Mouse (Mus musculus): ENCODE measurements around the gene Keg1. TPM values are rescaled to one million over a fixed set of nuclear protein-coding genes. Genes with fewer than 3 reads are reported as not detected.

Gene Keg1
- total and polyA plus RNA-seq, 2 experiments from 2014 or later: not detected

GRCm38 (mm10) chr19:12731950-12732349 is 36.4 kb downstream of the Keg1 start:
- WGBS: 96% methylated on average over 2 of the region's 2 CpGs
- Histone ChIP-seq H3K27me3 (ENCODE audit: insufficient read depth, low read length) (no peaks in the 10 kb centered on the region), H3K27ac (ENCODE audit: low read depth, low read length) (no peak overlapping the region), H3K36me3 (ENCODE audit: insufficient read depth, low read length) (no peaks in the 10 kb centered on the region), H3K9ac (replicated peaks; ENCODE audit: low read length, poor library complexity, severe bottlenecking) (no peak overlapping the region), H3K4me3 (ENCODE audit: low read depth, low read length) (no peak overlapping the region), H3K4me2 (ENCODE audit: low read depth, low read length, poor library complexity, severe bottlenecking) (no peak overlapping the region), H3K9me3 (ENCODE audit: low read length) (no peaks in the 10 kb centered on the region), H3K4me1 (ENCODE audit: insufficient read depth, low read length) (no peaks in the 10 kb centered on the region)
- no peak for TF ChIP-seq CTCF (IDR thresholded peaks at IDR 0.05)
- no peak for DNase-seq (ENCODE audit: low spot score)
- ATAC-seq (ENCODE audit: low FRiP score): no peak

GRCm38 (mm10) chr19:12756286-12756685 is 60.7 kb downstream of the Keg1 start:
- H3K36me3 ChIP-seq (ENCODE audit: insufficient read depth, low read length): no peaks in the 10 kb centered on the region
- ATAC-seq (ENCODE audit: low FRiP score) (no peak), DNase-seq (ENCODE audit: low spot score) (no peak)
- no peak overlapping the region for H3K27ac ChIP-seq (ENCODE audit: low read depth, low read length)
- no peak overlapping the region for H3K4me2 ChIP-seq (ENCODE audit: low read depth, low read length, poor library complexity, severe bottlenecking)
- H3K4me1 ChIP-seq (ENCODE audit: insufficient read depth, low read length): no peaks in the 10 kb centered on the region
- H3K9ac ChIP-seq (replicated peaks; ENCODE audit: low read length, poor library complexity, severe bottlenecking): no peak overlapping the region
- H3K27me3 ChIP-seq (ENCODE audit: insufficient read depth, low read length): no peaks in the 10 kb centered on the region
- no peak overlapping the region for H3K4me3 ChIP-seq (ENCODE audit: low read depth, low read length)
- no peak for TF ChIP-seq CTCF (IDR thresholded peaks at IDR 0.05)
- H3K9me3 ChIP-seq (ENCODE audit: low read length): no peaks in the 10 kb centered on the region
- WGBS: 87% methylated on average over 3 of the region's 3 CpGs

GRCm38 (mm10) chr19:12758936-12759478 is 63.4 kb downstream of the Keg1 start:
- no peak overlapping the region for H3K9ac ChIP-seq (replicated peaks; ENCODE audit: low read length, poor library complexity, severe bottlenecking)
- H3K4me3 ChIP-seq (ENCODE audit: low read depth, low read length): no peak overlapping the region
- H3K36me3 ChIP-seq (ENCODE audit: insufficient read depth, low read length): peaks cover 4% of the 10 kb centered on the region; the same call in 1 of the 2 replicates
- no peaks in the 10 kb centered on the region for H3K4me1 ChIP-seq (ENCODE audit: insufficient read depth, low read length)
- 98% methylated on average over 1 of the region's 1 CpGs for WGBS
- no peaks in the 10 kb centered on the region for H3K9me3 ChIP-seq (ENCODE audit: low read length)
- TF ChIP-seq CTCF (IDR thresholded peaks at IDR 0.05): no peak
- H3K4me2 ChIP-seq (ENCODE audit: low read depth, low read length, poor library complexity, severe bottlenecking): no peak overlapping the region
- no peaks in the 10 kb centered on the region for H3K27me3 ChIP-seq (ENCODE audit: insufficient read depth, low read length)
- ATAC-seq (ENCODE audit: low FRiP score): no peak
- no peak for DNase-seq (ENCODE audit: low spot score)
- H3K27ac ChIP-seq (ENCODE audit: low read depth, low read length): no peak overlapping the region

GRCm38 (mm10) chr19:12759656-12760055 is 64.1 kb downstream of the Keg1 start:
- Histone ChIP-seq H3K27ac (ENCODE audit: low read depth, low read length) (no peak overlapping the region), H3K9ac (replicated peaks; ENCODE audit: low read length, poor library complexity, severe bottlenecking) (no peak overlapping the region), H3K36me3 (ENCODE audit: insufficient read depth, low read length) (peaks cover 7% of the 10 kb centered on the region; the same call in 1 of the 2 replicates), H3K4me2 (ENCODE audit: low read depth, low read length, poor library complexity, severe bottlenecking) (no peak overlapping the region), H3K4me1 (ENCODE audit: insufficient read depth, low read length) (no peaks in the 10 kb centered on the region), H3K4me3 (ENCODE audit: low read depth, low read length) (no peak overlapping the region), H3K27me3 (ENCODE audit: insufficient read depth, low read length) (no peaks in the 10 kb centered on the region), H3K9me3 (ENCODE audit: low read length) (no peaks in the 10 kb centered on the region)
- ATAC-seq (ENCODE audit: low FRiP score) (no peak), DNase-seq (ENCODE audit: low spot score) (peak; percentile 59)
- no peak for TF ChIP-seq CTCF (IDR thresholded peaks at IDR 0.05)
- 31% methylated on average over 2 of the region's 2 CpGs for WGBS

- Histone ChIP-seq H3K9ac (replicated peaks; ENCODE audit: low read length, poor library complexity, severe bottlenecking) (no peak overlapping the region), H3K9me3 (ENCODE audit: low read length) (no peaks in the 10 kb centered on the region), H3K4me3 (ENCODE audit: low read depth, low read length) (no peak overlapping the region), H3K4me2 (ENCODE audit: low read depth, low read length, poor library complexity, severe bottlenecking) (no peak overlapping the region), H3K27ac (ENCODE audit: low read depth, low read length) (no peak overlapping the region), H3K4me1 (ENCODE audit: insufficient read depth, low read length) (no peaks in the 10 kb centered on the region), H3K27me3 (ENCODE audit: insufficient read depth, low read length) (no peaks in the 10 kb centered on the region), H3K36me3 (ENCODE audit: insufficient read depth, low read length) (peaks cover 11% of the 10 kb centered on the region)
- WGBS: 66% methylated on average over 2 of the region's 2 CpGs
- DNase-seq (ENCODE audit: low spot score) (no peak), ATAC-seq (ENCODE audit: low FRiP score) (no peak)
- peak; percentile 40; the same call in 1 of the 2 replicates for TF ChIP-seq CTCF (IDR thresholded peaks at IDR 0.05)
Observed at GRCm38 (mm10) chr19:12762212-12763130, 66.9 kb downstream of the Keg1 start.

- Histone ChIP-seq H3K4me2 (ENCODE audit: low read depth, low read length, poor library complexity, severe bottlenecking) (no peak within 1 kb of the TSS), H3K27ac (ENCODE audit: low read depth, low read length) (no peak within 1 kb of the TSS), H3K9me3 (ENCODE audit: low read length) (no peaks in the 10 kb centered on the region), H3K4me3 (ENCODE audit: low read depth, low read length) (no peak within 1 kb of the TSS), H3K4me1 (ENCODE audit: insufficient read depth, low read length) (no peaks in the 10 kb centered on the region), H3K36me3 (ENCODE audit: insufficient read depth, low read length) (peaks cover 20% of the 10 kb centered on the region), H3K9ac (replicated peaks; ENCODE audit: low read length, poor library complexity, severe bottlenecking) (no peak within 1 kb of the TSS), H3K27me3 (ENCODE audit: insufficient read depth, low read length) (no peaks in the 10 kb centered on the region)
- WGBS: 70% methylated on average over 7 of the region's 7 CpGs
- ATAC-seq (ENCODE audit: low FRiP score) (no peak), DNase-seq (ENCODE audit: low spot score) (no peak)
- no peak for TF ChIP-seq CTCF (IDR thresholded peaks at IDR 0.05)
Observed at GRCm38 (mm10) chr19:12765308-12765707, 69.7 kb downstream of the Keg1 start, which contains the start of gene Cntf. Gene Cntf, minus strand, starts transcription at chr19:12765632.

Other genes with a start within 250 kb of the Keg1 start
- 2.7 and 4.2 TPM in 2 replicates for gene Mpeg1, start 235.0 kb upstream of the Keg1 start, total RNA-seq (2014; rRNA removed)
- gene Mpeg1, start 235.0 kb upstream of the Keg1 start, polyA plus RNA-seq (2015; fragmentation: Nextera tagmentation; extraction: Ambion mirVana): 0.83 and 0.88 TPM in 2 replicates
- 57.5 and 63.1 TPM in 2 replicates for gene Dtx4, start 194.3 kb upstream of the Keg1 start, total RNA-seq (2014; rRNA removed)
- 24.3 and 26.3 TPM in 2 replicates for gene Dtx4, start 194.3 kb upstream of the Keg1 start, polyA plus RNA-seq (2015; fragmentation: Nextera tagmentation; extraction: Ambion mirVana)
- 2.3 and 4.2 TPM in 2 replicates for gene Fam111a, start 150.0 kb upstream of the Keg1 start, total RNA-seq (2014; rRNA removed)
- 2.4 and 2.7 TPM in 2 replicates for gene Fam111a, start 150.0 kb upstream of the Keg1 start, polyA plus RNA-seq (2015; fragmentation: Nextera tagmentation; extraction: Ambion mirVana)
- gene Gm4952, start 95.8 kb upstream of the Keg1 start, total RNA-seq (2014; rRNA removed): 0.16 and 2.5 TPM in 2 replicates
- gene Gm4952, start 95.8 kb upstream of the Keg1 start, polyA plus RNA-seq (2015; fragmentation: Nextera tagmentation; extraction: Ambion mirVana): 0.28 and 0.52 TPM in 2 replicates
- not detected in 2 replicates for gene Glyat, start 62.5 kb upstream of the Keg1 start, total RNA-seq (2014; rRNA removed)
- not detected in 2 replicates for gene Glyat, start 62.5 kb upstream of the Keg1 start, polyA plus RNA-seq (2015; fragmentation: Nextera tagmentation; extraction: Ambion mirVana)
- not detected in 2 replicates for gene Olfr1442, start 25.3 kb upstream of the Keg1 start, total RNA-seq (2014; rRNA removed)
- gene Olfr1442, start 25.3 kb upstream of the Keg1 start, polyA plus RNA-seq (2015; fragmentation: Nextera tagmentation; extraction: Ambion mirVana): not detected in 2 replicates
- gene Olfr1443, start 17.7 kb upstream of the Keg1 start, total RNA-seq (2014; rRNA removed): not detected in 2 replicates
- not detected in 2 replicates for gene Olfr1443, start 17.7 kb upstream of the Keg1 start, polyA plus RNA-seq (2015; fragmentation: Nextera tagmentation; extraction: Ambion mirVana)
- gene Cntf, start 69.8 kb downstream of the Keg1 start, total RNA-seq (2014; rRNA removed): 1.2 and 1.5 TPM in 2 replicates
- gene Cntf, start 69.8 kb downstream of the Keg1 start, polyA plus RNA-seq (2015; fragmentation: Nextera tagmentation; extraction: Ambion mirVana): 0.72 and 1.0 TPM in 2 replicates
- gene Zfp91, start 100.3 kb downstream of the Keg1 start, total RNA-seq (2014; rRNA removed): 52.5 and 56.5 TPM in 2 replicates
- gene Zfp91, start 100.3 kb downstream of the Keg1 start, polyA plus RNA-seq (2015; fragmentation: Nextera tagmentation; extraction: Ambion mirVana): 10.4 and 12.8 TPM in 2 replicates
- gene Lpxn, start 100.4 kb downstream of the Keg1 start, total RNA-seq (2014; rRNA removed): 1.0 and 1.9 TPM in 2 replicates
- 0.77 and 0.96 TPM in 2 replicates for gene Lpxn, start 100.4 kb downstream of the Keg1 start, polyA plus RNA-seq (2015; fragmentation: Nextera tagmentation; extraction: Ambion mirVana)
- not detected in 2 replicates for gene Gm5244, start 150.9 kb downstream of the Keg1 start, total RNA-seq (2014; rRNA removed)
- not detected in 2 replicates for gene Gm5244, start 150.9 kb downstream of the Keg1 start, polyA plus RNA-seq (2015; fragmentation: Nextera tagmentation; extraction: Ambion mirVana)
- gene Olfr1444, start 161.5 kb downstream of the Keg1 start, total RNA-seq (2014; rRNA removed): not detected in 2 replicates
- not detected in 2 replicates for gene Olfr1444, start 161.5 kb downstream of the Keg1 start, polyA plus RNA-seq (2015; fragmentation: Nextera tagmentation; extraction: Ambion mirVana)
- gene Olfr1445, start 188.1 kb downstream of the Keg1 start, total RNA-seq (2014; rRNA removed): not detected in 2 replicates
- gene Olfr1445, start 188.1 kb downstream of the Keg1 start, polyA plus RNA-seq (2015; fragmentation: Nextera tagmentation; extraction: Ambion mirVana): not detected in 2 replicates
- gene Olfr1446, start 197.7 kb downstream of the Keg1 start, total RNA-seq (2014; rRNA removed): not detected in 2 replicates
- gene Olfr1446, start 197.7 kb downstream of the Keg1 start, polyA plus RNA-seq (2015; fragmentation: Nextera tagmentation; extraction: Ambion mirVana): not detected in 2 replicates
- not detected in 2 replicates for gene Olfr1447, start 208.0 kb downstream of the Keg1 start, total RNA-seq (2014; rRNA removed)
- not detected in 2 replicates for gene Olfr1447, start 208.0 kb downstream of the Keg1 start, polyA plus RNA-seq (2015; fragmentation: Nextera tagmentation; extraction: Ambion mirVana)
- gene Olfr1448, start 228.6 kb downstream of the Keg1 start, total RNA-seq (2014; rRNA removed): not detected in 2 replicates
- not detected in 2 replicates for gene Olfr1448, start 228.6 kb downstream of the Keg1 start, polyA plus RNA-seq (2015; fragmentation: Nextera tagmentation; extraction: Ambion mirVana)
- not detected in 2 replicates for gene Olfr1449, start 235.1 kb downstream of the Keg1 start, total RNA-seq (2014; rRNA removed)
- gene Olfr1449, start 235.1 kb downstream of the Keg1 start, polyA plus RNA-seq (2015; fragmentation: Nextera tagmentation; extraction: Ambion mirVana): not detected in 2 replicates

All from midbrain, postnatal 0 days (tissue).